Mouse (Mus musculus): ENCODE data around the gene Kcnip1.

Gene Kcnip1

DNA sequence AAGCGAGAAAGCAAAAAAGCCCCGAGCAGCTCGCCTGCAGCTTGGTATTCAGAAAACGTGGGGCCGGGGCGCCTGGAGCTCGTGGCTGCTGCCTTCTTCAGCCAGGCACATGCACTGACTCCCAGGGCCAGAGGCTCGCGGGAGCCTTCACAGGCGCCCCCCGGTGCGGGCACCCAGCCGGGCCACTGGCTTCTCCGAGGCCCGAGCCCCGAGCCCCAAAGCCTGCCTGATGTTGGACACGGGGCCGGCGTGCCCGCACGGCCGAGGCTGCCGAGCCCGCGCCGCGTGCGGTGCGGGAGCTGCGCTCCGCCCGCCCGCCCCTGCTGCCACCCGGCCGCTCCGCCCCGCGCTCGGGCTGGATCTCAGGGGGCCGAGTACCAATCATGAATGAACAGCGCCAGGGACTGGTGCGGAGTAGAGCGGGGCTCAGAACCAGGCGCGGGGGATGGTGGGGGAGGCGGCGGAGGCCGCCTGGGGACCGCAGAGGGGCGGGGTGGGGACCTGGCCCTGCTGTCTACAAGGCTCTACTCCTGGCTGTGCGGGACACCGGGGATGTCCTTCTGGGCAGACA is 149.6 kb downstream of the Kcnip1 start:
- no peak for DNase-seq (ENCODE audit: low read depth, low spot score)

DNA sequence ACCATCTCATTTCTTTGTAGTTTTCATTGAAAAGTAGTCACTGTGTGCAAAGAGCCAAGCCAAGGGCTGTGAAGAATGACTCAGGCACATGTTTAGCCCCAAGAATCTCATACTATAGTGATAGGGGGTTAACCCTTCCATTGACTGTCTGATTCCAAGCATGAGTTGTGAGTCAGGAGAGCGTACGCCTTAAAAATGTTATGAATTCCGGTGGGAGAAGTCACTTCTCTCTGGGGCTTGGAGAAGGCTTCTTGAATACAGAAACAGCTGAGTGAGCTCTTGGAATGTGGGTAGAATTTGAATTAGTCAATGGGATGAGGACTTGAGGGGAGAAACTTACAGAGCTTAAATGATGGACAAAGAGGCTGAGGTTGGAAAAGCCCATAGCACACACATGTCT is 153.9 kb downstream of the Kcnip1 start:
- DNase-seq (ENCODE audit: low read depth, low spot score), result no peak

DNA sequence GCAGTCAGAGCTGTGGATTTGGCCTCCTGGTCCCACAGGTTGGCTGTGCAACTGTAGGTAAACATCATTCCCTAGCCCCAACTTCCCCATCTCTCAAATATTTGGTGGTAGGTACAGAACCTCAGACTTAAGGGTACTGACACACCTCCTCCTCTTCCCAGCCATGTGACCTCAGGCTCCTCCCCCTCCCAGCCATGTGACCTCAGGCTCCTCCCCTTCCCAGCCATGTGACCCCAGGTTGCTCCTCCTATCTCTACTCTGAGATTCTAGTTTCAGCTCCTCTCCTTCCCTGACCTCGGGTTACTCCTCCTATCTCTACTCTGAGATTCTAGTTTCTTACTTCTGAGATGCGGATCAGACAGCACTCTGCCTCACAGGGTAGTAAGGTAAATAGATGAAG is 163.2 kb downstream of the Kcnip1 start:
- DNase-seq (ENCODE audit: low read depth, low spot score), result no peak

DNA sequence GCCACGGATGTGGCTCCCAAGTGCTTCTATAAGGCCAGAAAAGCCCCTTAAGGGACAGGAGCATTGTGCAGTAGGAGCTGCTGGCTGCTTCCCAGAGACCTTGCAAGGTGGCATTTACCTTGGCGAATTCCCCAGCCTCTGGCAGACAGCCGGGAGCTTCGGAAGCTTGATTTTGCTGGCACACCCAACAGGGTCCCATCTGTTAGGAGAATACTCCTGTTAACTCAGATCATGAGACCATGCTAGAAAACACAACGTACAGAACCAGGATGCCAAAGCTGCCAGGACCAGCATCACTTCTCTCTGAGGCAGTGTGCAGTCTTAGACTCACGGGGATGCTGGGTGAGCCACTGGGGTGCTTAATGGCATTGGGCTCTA is 165.1 kb downstream of the Kcnip1 start:
- DNase-seq (ENCODE audit: low read depth, low spot score), result no peak

DNA sequence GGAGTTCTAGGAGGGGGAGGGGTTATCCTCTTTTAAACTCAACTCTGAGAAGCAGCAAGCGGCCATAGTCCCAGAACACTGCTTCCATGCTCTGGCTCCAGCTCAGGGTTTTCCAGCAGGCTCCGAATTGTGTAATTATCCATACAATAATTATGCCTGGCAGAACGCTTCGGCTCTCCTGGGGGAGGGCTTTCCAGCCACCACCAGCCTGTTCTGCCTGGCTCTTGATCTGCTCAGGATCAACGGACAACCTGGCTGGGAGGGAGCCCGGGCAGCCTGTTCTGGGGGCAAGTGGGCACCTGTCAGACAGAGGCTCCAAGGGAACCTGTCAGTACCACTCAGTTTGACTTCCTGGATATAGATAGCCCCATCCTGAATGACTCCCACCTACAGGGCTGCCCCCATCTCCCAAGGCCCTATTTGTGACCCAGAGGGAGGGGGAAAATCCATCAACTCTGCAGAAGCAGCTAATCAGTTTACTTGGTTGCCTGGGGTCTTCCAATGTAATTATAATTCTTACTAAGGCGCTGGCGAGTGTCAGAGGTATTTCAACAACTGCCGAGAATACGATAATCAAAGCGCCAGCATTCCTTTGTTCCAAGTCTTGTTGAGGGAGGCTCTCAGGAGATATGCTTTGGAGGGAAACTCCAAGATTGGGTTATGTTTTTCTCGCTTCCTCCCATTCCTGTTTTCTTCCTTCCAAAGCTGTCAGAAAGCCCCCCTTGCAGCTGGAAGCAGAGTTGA is 165.7 kb downstream of the Kcnip1 start:
- no peak for DNase-seq (ENCODE audit: low read depth, low spot score)

DNA sequence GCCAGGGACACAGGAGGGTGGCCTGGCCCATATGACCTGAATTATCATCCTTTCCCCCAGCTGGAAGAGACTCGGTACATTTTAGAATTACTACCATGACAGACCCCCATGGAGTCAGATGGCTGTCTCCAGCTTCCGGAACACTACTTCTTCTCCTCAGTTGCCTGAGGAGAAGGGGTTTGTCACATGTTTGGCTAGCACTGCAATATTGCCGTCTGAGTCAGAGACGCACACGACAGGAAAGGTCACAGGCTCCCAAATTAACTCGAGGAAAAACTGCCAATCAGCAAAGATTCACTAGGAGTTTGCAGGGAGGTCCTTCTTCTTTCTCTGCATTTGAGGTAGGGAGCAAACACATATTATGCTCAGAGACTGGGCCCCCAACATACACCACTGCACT is 168.2 kb downstream of the Kcnip1 start:
- DNase-seq (ENCODE audit: low read depth, low spot score), result no peak

DNA sequence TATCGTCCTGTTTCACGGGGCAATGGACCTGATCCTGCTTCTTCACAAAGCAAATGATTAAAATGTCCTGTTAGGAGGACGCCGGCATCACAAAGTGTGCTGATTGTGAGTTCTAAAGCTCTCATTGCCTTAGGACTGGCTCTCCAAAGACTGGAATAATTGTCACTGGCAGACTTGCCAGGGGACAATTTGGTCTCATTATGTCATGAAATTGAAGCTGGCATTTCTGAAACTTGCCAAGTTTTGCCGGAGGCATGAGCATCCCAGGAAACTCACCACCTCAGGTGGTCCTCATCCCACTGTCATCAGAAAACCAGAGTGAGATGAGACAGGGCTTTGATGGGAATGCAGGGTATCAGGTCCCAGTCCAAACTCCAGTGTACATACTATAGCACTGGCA is 171.6 kb downstream of the Kcnip1 start:
- DNase-seq (ENCODE audit: low read depth, low spot score), result no peak

DNA sequence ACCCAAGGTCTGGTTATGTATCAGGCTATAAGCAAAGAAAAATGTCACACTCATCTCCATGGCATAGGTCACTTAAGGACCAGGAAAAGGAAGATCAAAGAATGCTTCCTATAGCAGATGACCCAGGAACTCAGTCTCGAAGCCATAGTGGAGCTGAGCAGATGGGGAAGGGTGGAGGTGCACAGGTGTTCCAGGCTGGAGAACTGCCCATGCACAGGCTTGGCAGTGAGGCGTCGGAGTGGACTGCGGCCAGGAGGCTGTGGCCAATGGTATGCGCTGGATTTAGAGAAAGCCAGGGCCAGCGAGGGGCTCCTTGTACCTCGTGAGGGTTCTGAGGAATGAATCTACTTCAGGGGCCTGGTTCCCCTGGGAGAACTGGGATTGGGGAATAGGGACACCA is 172.1 kb downstream of the Kcnip1 start:
- no peak for DNase-seq (ENCODE audit: low read depth, low spot score)

DNA sequence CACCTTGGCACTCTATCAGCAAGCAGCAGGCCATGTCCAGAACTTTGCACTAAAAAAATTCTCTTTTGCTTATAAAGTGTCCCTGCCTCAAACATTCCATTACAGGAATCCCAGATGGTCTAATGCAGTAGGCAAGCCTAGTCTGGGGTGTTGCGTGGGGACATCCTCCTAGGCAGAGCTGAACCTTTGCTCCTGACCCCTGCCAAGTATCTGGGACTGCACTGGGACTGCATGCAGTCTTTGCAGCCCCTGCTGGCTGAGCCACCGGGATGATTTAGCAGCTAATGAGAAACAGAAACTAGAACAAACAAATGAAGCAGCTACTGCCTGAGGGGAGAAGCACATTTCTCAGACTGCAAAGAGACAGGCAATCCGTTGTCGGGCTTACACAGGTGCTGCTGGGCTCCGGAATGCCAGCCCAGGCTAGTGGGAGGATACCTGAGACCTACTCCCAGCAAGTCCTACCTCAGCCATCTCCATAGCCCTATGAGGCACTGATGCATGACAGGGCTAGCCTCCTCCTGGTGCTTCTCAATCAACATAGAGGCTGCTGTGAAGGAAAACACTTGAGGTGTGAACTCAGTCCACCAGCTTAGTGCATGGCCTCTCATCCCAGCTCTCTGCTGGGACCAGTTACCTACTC is 174.0 kb downstream of the Kcnip1 start:
- DNase-seq (ENCODE audit: low read depth, low spot score), result no peak

DNA sequence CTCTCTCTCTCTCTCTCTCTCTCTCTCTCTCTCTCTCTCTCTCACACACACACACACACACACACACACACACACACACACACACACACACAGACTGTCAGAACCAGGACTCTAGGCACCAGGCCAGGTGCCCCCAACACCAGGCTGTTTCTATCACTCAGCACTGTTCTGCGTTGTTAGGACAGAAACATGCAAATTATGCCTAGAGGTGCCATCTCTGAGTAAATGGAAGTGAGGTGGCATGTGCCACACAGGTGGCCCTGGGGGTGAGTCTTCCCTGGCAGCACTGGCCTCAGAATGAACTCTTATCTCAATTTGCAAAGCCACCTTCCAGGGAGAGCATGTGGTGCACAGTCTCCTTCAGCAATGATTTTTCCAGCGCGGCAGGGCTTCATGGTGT is 176.9 kb downstream of the Kcnip1 start:
- DNase-seq (ENCODE audit: low read depth, low spot score), result no peak

DNA sequence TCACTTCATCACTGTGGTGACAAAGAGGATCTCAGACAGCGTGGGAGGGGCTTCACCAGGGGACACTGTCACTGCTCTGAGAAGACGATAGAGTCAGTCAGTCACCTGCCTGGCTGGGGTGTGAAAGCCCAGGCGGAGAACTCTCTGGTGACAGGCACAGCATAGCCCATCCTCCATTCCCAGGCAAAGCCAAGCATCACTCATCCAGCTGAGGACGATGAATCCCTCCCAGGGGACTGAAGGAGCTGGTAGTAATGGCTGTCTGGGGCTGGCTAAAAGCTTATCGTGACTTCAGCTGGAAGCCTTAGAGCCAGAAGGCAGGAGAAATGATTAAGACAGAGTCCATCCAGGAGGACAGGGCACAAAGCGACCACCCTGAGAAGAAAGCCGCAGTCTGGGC is 182.8 kb downstream of the Kcnip1 start:
- no peak for DNase-seq (ENCODE audit: low read depth, low spot score)

DNA sequence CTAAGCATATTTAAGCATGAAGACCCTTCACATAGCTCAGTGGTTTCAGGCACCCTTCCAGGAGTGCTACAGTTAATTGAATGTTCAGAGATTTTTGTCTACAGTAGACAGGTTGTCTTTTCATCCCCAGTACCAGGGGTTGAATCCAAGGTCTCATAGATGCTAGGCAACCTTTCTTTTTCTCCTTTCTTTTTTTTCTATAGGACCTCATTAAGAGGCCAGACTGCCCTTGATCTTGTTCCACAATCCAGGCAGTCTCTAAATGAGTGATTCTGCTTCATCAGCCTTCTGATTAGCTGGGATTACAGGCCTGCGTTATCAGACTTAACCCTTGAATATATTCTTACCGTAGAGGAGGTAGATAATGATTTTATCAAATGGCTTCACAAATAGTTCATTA is 189.9 kb downstream of the Kcnip1 start:
- DNase-seq (ENCODE audit: low read depth, low spot score), result no peak

DNA sequence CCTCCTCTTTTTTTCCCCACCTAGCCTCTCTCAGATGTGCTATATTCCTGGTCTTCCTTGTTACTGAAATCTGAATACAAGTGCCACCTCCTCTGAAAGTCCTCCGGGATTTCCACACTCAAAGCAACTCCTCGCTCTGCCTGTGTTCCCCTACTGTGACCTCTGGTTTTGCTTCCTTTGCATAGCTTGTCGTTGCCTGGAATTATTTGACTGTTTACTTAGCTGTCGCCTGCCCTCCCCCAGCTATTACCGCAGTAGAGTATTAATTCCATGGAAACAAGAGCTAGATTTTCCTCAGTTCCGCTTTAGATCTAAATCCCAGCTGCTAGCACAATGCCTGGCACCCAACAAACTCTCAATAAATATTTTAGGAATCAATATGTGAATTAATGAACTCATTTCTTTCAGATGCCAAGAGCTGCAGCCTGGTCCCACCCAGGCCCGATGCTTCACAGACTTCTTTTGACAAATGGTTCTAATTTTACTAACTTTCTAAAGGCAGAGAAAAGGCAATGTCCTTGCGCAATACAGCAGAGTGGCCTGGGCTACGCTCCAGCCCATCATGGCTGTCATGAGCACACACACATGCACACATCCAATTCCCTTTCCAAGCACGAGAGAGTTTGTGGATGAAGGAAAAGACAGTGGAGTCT is 192.4 kb downstream of the Kcnip1 start:
- no peak for DNase-seq (ENCODE audit: low read depth, low spot score)

DNA sequence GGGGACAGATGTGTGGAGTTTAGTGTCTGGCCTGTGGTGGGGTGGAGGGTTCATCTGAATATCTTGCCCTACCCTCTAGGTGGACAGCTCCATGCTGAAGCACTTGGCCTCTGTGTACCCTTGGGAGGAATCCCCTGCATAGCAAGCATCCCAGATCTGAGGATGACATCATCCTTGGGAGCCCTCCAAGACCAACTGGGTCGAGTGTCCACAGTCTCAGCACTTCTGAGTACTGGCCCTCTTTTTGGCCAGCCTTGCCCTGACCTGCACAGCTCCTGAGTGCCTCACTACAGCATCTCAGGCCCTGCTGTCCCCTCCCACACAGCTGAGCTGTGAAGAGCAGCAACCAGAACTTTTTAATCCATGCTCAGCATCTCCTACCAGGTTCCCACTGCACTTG is 193.0 kb downstream of the Kcnip1 start:
- DNase-seq (ENCODE audit: low read depth, low spot score), result no peak

DNA sequence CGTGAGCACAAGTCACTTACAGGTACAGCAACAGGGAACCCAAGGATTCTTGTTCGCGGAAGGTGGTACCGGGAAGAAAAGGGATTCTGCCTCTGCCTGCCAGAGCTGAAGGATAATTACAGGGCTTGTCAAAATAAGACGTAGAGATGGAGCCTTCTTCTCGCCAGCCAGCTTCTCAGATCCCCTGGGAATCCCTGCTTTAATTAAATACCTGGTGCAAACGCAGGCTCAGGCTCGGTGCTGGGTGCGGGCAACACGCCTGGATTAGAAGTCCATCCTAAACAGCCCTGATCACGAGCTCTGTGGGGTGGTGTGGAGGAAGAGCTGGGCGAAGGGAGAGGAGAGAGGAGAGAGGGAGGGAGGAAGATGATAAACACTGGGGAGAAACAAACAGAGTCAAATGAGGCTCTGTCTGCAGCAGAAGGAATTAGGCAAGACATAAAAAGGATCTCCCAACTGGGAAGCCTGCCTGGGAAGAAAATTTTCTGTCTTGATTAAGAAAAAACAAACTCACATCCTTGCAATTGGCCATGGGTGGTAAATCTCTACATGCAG is 194.8 kb downstream of the Kcnip1 start:
- no peak for DNase-seq (ENCODE audit: low read depth, low spot score)

DNA sequence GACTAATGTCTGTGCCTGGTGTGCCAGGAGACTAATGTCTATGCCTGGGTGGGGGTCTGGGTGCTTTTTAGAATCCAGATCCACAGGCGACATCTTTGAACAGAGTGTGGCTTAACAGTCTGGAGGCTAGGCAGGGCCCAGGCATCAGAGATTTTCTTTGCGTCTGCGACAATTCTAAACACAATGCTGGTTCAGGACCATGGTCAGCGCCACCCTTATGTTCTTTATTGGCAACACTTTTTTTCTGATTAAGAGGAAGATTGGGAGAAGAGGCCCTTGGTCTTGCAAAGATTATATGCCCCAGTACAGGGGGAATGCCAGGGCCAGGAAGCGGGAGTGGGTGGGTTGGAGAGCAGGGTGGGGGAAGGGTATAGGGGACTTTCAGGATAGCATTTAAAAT is 205.6 kb downstream of the Kcnip1 start:
- DNase-seq (ENCODE audit: low read depth, low spot score), result no peak

DNA sequence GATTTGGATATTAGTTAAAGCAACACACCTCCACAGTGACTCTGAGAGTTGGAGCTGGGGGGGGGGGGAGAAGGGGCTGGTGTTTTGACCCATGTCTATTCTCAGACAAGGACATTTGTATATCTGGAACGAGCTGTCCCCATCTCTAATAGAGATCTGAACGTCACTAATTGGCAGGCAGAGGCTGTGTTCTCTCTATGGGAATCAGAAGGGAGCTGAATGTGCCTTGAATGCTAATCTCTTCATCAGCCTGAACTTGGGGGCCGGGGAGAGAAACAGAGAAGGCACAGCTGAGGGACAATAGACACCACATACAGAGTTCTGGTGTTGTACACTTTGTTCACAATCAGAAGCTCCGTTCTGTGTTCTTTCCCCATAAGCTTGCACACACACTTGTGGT is 206.4 kb downstream of the Kcnip1 start:
- DNase-seq (ENCODE audit: low read depth, low spot score), result no peak

DNA sequence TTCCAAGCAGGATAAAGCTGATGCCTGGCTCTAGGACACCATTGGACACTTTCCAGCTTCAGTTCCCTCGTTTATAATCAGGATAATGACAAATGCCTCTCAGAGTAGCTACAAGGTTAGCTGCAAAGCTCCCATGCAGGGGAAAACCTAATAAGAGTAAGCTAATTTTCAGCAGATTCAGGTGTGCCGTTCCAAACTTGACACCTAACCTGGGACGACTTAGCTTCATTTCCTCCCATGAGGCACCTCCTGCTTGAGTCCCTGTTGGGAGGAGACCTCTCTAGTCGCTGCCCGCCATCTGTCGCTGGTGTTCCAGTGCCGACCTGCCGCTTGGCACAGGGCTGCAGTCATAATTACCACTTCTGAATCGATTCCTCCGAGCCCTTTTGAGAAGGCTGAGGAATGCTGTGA is 211.4 kb downstream of the Kcnip1 start:
- no peak for DNase-seq (ENCODE audit: low read depth, low spot score)

DNA sequence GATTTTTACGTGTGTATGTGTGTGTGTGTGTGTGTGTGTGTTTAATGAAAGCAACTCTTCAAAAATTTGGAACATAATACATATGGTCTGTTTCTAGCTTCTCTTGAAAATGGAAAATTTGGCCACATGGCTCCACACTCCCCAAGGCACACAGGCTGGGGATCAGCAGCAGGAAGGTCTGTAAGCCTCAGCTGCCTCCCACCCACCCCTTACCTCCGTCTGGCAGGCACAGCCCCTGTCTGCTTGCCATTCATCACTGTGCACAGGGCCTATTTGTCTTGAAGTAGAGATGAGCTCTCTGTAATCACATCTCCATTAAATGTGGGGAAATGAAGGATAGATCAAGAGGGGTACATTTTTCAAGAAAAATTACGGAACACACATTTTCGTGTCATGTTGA is 212.7 kb downstream of the Kcnip1 start:
- no peak for DNase-seq (ENCODE audit: low read depth, low spot score)

DNA sequence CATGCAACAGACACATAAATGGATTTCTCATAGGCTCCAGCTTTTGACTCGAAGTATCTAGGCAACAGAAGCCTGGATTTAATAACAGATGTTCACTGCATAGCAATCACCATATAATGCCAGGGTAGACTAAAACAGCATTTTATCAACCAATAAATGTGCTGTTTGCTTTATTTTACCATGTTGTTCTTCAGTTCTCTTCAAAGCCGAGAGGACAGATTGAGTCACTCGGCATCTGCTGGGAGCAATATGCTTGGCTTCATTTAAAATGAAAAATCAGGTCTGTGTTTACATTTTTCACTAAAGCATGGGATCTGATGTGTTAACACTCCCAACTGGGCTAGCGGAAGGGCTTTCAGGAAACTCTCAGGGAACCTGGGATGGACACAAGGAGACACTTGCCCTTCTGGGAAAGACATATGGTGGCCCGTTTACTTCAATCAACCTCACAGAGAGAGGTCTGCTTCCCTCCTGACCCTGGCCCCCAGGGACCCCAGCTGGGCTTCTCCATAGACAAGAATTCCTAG is 220.3 kb downstream of the Kcnip1 start:
- no peak for DNase-seq (ENCODE audit: low read depth, low spot score)

DNA sequence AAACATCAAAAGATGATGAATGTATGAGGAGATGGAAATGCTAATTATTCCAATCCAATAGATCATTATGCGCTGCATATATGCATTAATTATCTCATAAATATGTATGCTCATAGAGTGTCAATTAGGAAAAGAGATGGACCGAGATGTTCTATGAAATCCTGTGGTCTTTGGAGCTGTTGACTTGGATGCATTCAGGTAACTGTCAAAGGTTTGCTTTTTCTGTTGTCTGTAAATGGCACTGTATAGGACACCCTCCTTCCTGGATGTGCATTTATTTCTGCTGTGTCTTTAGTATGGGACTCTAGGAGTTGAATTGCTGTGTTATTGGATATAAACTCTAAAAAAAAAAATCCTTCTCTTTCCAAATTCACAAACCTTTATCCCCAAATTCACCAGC is 220.9 kb downstream of the Kcnip1 start:
- DNase-seq (ENCODE audit: low read depth, low spot score), result no peak

All from CD4-positive helper T cell, adult 2 months (primary cell).